Mouse (Mus musculus) thymus, adult 2 months (tissue): ENCODE measurements around the gene Edn1.

Experiments
- CTCF ChIP-seq: fragments of 200-500 bp; IDR thresholded peaks from 2 replicates; pipeline ENCODE4 v1.5.1; 2012; ENCODE audit warnings: mild to moderate bottlenecking, control low read depth, low read length, moderate library complexity, borderline replicate concordance; ENCODE audit not compliant: control insufficient read depth, poor library complexity, insufficient read depth; ENCODE audit errors: extremely low read depth
- POLR2A ChIP-seq: fragments of 200-500 bp; IDR thresholded peaks from 2 replicates; pipeline ENCODE4 v1.6.1; 2012; ENCODE audit warnings: mild to moderate bottlenecking, low read length, control low read depth, moderate library complexity; ENCODE audit not compliant: control insufficient read depth, poor library complexity, insufficient read depth; ENCODE audit errors: extremely low read depth

DNA sequence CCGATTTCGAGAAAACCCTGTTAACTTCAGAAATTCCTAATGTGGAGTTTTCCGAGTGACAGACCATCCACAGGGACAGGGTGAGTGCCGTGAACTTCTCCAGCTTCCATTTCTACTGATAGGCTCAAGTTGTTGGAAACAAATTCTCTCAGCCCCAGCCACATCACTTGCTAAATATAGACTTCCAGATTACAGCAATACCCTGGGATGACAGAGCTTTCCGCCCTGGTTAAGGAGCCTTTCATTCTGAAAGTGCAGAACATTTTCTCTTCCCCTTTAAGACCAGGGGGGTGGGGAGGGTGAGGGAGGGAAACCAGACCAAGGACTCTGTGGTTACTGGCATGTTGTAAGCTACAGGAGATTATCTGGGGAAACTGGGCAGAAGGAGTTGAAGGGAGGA is 42.9 kb upstream of the Edn1 start:
- TF ChIP-seq CTCF = no peak
- no peak for TF ChIP-seq POLR2A
